Mouse (Mus musculus) telencephalon, adult 2 months (tissue): ENCODE measurements at regions not wholly inside any gene's neighbourhood (a gene's known extent, or its start where the extent isn't known, plus 50 kb on each side); places are given as distances from the start of the nearest gene placed in this dataset.
A peak's percentile ranks its signal among the peaks of the same experiment; 100 is the strongest.

Source experiments
- DNase-seq: peaks from one replicate; pipeline ENCODE4 v3.0.0-alpha.2; 2011; ENCODE audit warnings: low read depth, low spot score

- no peak for DNase-seq
Observed at GRCm38 (mm10) chr5:106320039-106320438, 137.9 kb downstream of the Barhl2 start.

DNA sequence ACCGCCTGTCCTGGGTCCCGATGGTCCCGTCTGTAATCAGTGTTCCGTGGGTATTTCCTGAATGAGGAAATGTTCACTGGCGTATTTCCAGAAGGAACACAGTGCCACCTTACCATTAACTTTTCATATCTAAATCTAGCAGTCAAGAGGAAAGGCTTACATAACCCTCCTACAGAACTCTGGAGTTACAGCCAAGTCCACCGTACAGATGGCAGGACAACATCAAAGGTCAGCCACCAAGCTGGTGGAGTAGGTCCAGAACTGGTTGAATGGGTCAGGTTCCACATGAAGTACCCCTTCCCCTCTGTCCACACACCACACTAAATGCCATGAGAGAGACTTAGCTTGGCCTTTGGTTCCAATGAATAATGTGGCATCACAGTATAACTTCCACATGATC lies 139.7 kb downstream of the Barhl2 start:
- no peak for DNase-seq

DNA sequence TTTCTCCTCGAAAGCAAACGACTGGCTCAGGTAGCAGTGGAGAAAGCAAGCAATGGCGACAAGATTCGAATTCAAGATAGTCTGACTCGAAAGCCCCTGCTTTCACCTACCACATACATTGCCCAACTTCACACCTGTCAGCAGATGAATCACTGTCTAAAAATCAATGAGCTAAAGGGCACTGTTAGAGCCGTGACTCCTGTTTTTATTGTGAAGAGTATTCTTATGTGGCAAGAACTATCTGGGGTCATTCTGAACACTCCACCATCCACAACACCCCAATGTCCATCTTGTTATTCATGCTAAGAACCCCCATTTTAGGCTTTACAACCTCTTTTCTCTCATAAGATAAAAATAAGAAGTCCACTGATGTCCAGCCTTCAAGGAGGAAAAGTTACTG lies 144.1 kb downstream of the Barhl2 start:
- no peak for DNase-seq

DNA sequence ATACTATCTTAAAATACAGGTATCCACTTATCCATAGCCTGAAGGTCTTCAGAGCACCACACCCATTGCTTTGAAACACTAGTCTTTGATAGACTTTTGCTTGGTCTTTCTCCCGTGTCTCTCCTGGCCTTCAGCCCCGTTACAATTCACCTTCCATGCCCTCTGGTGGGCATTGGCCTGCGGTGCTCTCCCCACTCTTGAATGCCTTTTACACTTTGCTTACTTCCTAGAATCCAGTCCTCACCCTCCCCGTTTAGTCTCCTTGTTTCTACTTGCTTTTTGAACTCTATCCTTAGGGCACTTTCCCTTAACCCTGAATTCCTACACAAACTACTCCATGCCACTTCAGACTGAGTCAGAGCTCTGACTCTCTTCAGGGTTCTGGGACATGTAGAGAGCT lies 156.6 kb downstream of the Barhl2 start:
- DNase-seq, result no peak

DNA sequence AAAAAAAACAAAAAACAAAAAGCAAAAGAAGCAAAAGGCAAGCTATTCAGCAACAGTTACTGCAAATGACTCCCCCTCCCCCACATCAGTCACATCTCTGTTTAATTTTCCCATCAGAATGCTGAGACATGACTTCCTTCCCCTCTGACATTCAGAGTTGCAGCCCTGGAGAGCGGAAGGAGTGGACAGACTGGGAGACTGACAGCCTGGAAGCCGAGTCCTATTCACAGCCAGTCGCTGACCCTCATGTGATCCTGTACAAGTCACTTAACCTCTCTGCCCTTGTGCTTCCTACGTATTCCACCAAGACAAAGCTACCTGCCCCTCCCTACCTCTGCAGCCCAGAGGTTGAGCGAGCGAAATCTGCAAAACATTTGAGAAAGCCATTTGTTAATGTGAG lies 161.2 kb downstream of the Barhl2 start:
- DNase-seq, result no peak

DNA sequence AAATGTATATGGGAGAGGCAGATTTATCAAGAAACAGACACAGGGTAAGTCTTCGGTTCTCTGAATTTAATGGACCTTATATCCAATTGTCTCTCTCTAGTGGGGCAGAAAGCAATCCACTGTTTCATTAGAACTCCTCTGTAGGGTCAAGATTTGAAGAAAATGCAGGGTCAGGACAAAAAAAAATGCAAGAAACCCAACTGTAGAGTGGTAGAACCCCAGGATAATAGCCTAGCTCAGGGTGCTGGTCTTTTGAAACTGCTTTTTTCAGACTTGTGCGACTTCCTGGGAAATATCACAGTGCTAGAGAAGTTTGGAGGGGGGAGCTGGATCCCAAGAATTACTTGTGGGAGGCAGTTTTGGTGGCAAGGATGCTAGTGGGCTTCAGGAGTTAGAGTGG lies 162.0 kb downstream of the Barhl2 start:
- DNase-seq, result no peak

GRCm38 (mm10) chr5:106295538-106295937 lies 162.4 kb downstream of the Barhl2 start:
- no peak for DNase-seq

- DNase-seq, result no peak
Observed at GRCm38 (mm10) chr5:106292387-106293229, 165.4 kb downstream of the Barhl2 start.

GRCm38 (mm10) chr5:106285152-106285551 lies 172.8 kb downstream of the Barhl2 start:
- no peak for DNase-seq

DNA sequence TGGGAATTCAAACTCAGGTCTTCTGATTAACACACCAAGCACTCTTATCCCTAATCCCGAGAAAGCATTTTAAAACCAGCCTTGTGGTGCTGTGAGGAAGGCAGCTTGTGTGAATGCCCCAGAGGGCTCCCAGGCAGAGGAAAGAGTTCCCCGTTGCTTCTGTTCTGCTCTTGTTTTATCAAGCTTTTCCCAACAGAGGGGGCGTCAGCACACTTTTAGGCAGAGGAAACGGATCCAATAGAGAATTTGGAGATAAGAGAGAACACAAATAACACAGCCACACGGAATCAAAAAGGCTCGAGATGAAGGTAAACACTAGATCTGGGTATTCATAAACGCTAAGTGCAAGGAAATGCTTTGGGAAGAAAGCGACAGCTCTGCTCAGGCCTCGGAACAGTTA lies 173.2 kb downstream of the Barhl2 start:
- DNase-seq, result no peak

- no peak for DNase-seq
Observed at GRCm38 (mm10) chr5:106282646-106283045, 175.3 kb downstream of the Barhl2 start.

DNA sequence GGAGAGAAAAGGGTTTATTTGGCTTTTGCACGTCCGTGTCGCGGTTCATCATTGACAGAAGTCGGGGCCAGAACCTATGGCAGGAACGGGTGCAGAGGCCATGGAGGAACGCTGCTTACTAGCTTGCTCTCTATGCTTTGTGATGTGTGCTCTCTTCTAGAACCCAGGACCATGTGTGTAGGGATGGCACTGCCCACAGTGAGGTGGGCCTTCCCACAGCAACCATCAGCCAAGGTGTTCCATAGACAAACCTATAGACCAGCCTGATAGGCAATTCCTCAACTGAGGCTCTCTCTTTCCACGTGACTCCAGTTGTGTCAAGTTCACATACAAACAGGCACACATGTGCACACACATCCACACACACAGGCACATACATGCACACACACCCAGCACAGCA lies 180.2 kb downstream of the Barhl2 start:
- no peak for DNase-seq

GRCm38 (mm10) chr5:106277231-106277630 lies 180.7 kb downstream of the Barhl2 start:
- no peak for DNase-seq

- DNase-seq, result peak; percentile 22
Observed at GRCm38 (mm10) chr5:106276186-106276585, 181.8 kb downstream of the Barhl2 start.

DNA sequence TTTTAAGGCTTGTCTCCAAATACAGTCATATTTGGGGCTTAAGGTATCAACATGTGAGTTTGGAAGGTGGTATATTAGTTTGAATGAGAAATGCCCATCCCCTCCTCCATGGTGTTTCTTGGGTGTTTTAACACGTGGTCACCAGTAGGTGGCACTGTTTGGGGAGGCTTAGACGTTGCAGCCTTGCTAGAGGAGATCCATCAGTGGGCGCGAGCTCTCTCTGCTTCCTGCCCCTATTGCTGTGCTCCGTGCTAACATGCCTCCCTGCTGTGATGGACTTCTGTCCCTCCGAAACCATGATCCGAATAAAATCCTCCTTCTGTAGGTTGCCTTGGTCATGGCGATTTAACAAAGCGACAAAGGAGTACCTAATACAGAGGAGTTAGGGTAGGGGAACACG lies 183.3 kb downstream of the Barhl2 start:
- no peak for DNase-seq

DNA sequence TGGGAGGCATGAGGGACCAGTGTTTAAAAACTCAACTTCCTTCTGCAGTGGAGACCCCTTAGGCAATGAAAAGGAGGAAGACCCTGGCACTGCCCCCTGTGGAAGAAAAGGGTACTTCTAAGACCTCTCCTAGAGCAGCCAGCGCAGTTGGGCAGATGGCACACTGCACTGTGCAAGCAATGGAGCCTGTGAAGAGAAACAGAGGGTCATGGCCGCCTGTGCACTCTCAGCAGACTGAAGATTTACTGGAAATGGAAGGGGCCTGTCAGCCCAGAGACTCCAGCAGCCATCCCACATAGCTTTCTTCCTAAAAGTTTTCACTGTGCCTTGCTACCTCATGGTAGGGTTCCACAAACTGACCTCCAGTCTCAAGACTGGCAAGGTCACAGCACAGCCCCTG lies 193.4 kb downstream of the Barhl2 start:
- DNase-seq, result no peak

- DNase-seq, result no peak
Observed at GRCm38 (mm10) chr5:106257179-106257578, 200.8 kb downstream of the Barhl2 start.

DNA sequence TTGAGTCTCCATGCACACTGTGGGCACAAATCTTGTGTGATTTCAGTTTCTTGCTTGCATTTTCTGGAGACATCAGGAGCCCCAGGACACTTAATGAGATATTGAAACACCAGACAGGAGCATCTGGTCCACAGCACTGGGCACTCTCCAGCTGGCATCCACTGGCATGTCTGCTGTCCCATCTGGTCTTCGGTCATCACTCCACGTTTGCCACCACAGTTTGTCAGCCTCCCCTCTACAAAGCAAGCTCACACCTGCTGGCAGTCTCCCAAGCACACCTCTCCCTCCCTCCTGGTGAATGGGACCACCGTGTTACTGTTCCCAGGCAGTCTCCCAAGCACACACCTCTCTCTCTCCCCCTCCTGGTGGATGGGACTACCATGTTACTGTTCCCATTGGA lies 228.8 kb downstream of the Barhl2 start:
- DNase-seq, result no peak

DNA sequence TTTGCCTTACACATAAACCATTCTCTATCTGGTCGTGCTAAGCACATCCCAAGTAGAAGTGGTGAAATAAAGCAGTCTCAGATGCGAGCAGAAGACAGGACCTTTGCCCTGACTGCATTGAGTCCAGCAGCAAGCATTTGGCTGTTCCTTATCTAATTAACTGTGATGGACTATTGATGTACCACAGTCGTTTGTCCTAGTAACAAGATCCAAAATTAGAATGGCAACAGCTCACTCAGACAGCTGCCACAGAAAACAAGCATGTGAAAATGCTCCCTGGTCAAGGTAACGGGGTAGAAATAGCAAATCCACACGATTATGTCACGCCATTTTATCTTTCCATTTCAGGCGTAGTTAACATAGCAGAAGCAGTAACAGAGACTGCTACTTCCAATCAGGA lies 233.8 kb downstream of the Barhl2 start:
- no peak for DNase-seq

DNA sequence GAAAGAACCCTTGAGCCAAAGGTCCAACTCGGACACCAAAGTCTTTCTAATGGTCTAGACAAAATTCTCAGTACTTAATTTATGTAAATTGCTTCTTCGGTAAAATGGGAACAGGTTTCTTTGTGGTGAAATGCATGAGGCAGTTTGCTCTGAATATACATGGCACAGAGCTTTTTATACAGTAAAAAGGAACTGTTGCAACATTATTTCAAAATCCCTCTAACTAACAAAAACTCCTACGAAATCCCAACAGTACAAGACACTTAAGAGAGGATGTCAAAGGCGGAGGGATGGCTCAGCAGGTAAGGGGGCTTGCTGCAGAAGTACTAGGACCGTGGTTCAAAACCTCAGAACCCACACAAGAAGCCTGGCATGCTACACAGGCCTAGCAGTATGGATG lies 248.4 kb downstream of the Barhl2 start:
- DNase-seq, result no peak

GRCm38 (mm10) chr5:106207706-106208105 lies 250.3 kb downstream of the Barhl2 start:
- DNase-seq, result no peak

GRCm38 (mm10) chr5:106205724-106206123 lies 252.2 kb downstream of the Barhl2 start:
- DNase-seq, result no peak

DNA sequence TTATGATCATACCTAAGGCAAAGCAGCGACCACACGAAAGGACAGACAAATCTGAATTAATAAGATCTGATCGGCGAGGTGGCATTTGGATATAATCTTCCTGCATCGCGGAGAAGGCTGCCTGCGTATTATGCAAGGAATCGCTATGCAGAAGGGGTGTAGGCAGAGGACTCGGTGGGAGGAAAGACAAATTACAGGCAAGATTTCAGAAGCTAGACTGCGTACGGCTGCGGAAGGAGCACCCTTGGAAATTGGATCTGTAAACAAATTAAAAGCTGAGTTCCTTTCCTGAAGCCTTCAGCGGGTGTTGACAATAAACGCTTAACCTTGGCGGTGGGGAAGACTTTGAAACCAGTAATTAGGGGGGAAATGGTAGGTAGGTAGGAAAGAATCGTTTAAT lies 257.3 kb downstream of the Barhl2 start:
- DNase-seq, result peak; percentile 59

GRCm38 (mm10) chr5:106199061-106199460 lies 258.9 kb downstream of the Barhl2 start:
- no peak for DNase-seq
